In the genomic region with DNA sequence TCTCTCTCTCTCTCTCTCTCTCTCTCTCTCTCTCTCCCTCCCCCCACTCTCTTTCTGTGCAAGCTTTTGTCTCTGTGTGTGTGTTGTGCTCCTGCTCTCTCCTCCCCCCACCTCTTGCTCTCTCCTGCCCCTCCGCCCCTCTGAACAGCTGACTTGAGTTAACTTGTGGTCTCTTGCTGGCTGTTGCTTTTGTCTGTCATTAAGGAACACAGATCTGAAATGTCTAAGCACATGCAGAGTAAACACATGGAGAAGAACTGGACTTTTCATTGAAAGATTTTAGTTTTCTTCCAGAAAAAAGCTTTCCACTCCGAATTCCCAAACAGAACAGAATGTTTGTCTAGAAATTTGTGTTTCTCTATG, we compare ENCODE assay signal across 8 mouse cellular contexts.
DNase-seq lines count a peak whose midpoint lies in the region; ATAC-seq and TF ChIP-seq lines count a peak whose summit lies in the region.

No protein-coding gene starts in this region.

- peaks cover 17% of the 10 kb centered on the region; the same call in 1 of the 2 replicates for H3K4me1 ChIP-seq in midbrain, embryonic 12.5 days
- no peaks in the 10 kb centered on the region for H3K4me1 ChIP-seq in midbrain, postnatal 0 days (ENCODE audit: insufficient read depth, low read length)
- H3K4me1 ChIP-seq in hindbrain, embryonic 16.5 days (ENCODE audit: control insufficient read depth, insufficient read depth, low read depth, low read length), result peaks cover 8% of the 10 kb centered on the region
- H3K4me1 ChIP-seq in lung, postnatal 0 days (ENCODE audit: insufficient read depth, low read depth, low read length), result no peaks in the 10 kb centered on the region

- H3K9ac ChIP-seq in midbrain, embryonic 12.5 days (replicated peaks), result no peak overlapping the region
- no peak overlapping the region for H3K9ac ChIP-seq in midbrain, postnatal 0 days (replicated peaks; ENCODE audit: low read length, poor library complexity, severe bottlenecking)
- H3K9ac ChIP-seq in hindbrain, embryonic 16.5 days (ENCODE audit: low read depth, low read length), result no peak overlapping the region
- no peak overlapping the region for H3K9ac ChIP-seq in lung, postnatal 0 days (replicated peaks; ENCODE audit: low read depth)

- no peaks in the 10 kb centered on the region for H3K36me3 ChIP-seq in midbrain, embryonic 12.5 days
- no peaks in the 10 kb centered on the region for H3K36me3 ChIP-seq in midbrain, postnatal 0 days (ENCODE audit: insufficient read depth, low read length)
- no peaks in the 10 kb centered on the region for H3K36me3 ChIP-seq in hindbrain, embryonic 16.5 days (ENCODE audit: control insufficient read depth, insufficient read depth, low read length)
- H3K36me3 ChIP-seq in lung, postnatal 0 days (ENCODE audit: insufficient read depth, low read length), result no peaks in the 10 kb centered on the region

- no peak overlapping the region for H3K27ac ChIP-seq in midbrain, embryonic 12.5 days (replicated peaks)
- H3K27ac ChIP-seq in midbrain, postnatal 0 days (ENCODE audit: low read depth, low read length), result no peak overlapping the region
- H3K27ac ChIP-seq in hindbrain, embryonic 16.5 days (ENCODE audit: low read depth, low read length), result no peak overlapping the region
- H3K27ac ChIP-seq in lung, postnatal 0 days (ENCODE audit: low read length), result peak overlapping the region; percentile 63

- TF ChIP-seq CTCF in midbrain, postnatal 0 days (IDR thresholded peaks at IDR 0.05), result no peak
- TF ChIP-seq CTCF in lung, postnatal 0 days (IDR thresholded peaks at IDR 0.05), result no peak

- DNase-seq in midbrain, postnatal 0 days (ENCODE audit: low spot score), result no peak
- peak; percentile 45 for DNase-seq in lung, postnatal 0 days (ENCODE audit: low spot score)
- peak; percentile 71 for DNase-seq in thymus, postnatal 25 days
- no peak for DNase-seq in cerebellum, adult 11 months
- no peak for DNase-seq in urinary bladder, postnatal 14 days (ENCODE audit: low spot score)
- no peak for DNase-seq in frontal cortex, adult 2 months (ENCODE audit: extremely low spot score in 1 of 2, low spot score in 1 of 2)

- no peak for ATAC-seq in midbrain, embryonic 12.5 days (ENCODE audit: low FRiP score, low read depth)
- no peak for ATAC-seq in midbrain, postnatal 0 days (ENCODE audit: low FRiP score)
- no peak for ATAC-seq in hindbrain, embryonic 16.5 days
- 0 out of 2 replicates have a peak, but pooled peaks have one; percentile 30 for ATAC-seq in lung, postnatal 0 days

- WGBS in midbrain, embryonic 12.5 days, result 38% methylated on average over 2 of the region's 2 CpGs
- WGBS in midbrain, postnatal 0 days, result 57% methylated on average over 2 of the region's 2 CpGs
- WGBS in hindbrain, embryonic 16.5 days, result 37% methylated on average over 2 of the region's 2 CpGs
- 17% methylated on average over 2 of the region's 2 CpGs for WGBS in lung, postnatal 0 days

- no peak for TF ChIP-seq EP300 in lung, postnatal 0 days (IDR thresholded peaks at IDR 0.05)

- H3K4me3 ChIP-seq in midbrain, embryonic 12.5 days, result no peak overlapping the region
- no peak overlapping the region for H3K4me3 ChIP-seq in midbrain, postnatal 0 days (ENCODE audit: low read depth, low read length)
- no peak overlapping the region for H3K4me3 ChIP-seq in hindbrain, embryonic 16.5 days (ENCODE audit: low read length)
- no peak overlapping the region for H3K4me3 ChIP-seq in lung, postnatal 0 days (ENCODE audit: low read depth, low read length)

- H3K9me3 ChIP-seq in midbrain, embryonic 12.5 days, result no peaks in the 10 kb centered on the region
- H3K9me3 ChIP-seq in midbrain, postnatal 0 days (ENCODE audit: low read length), result no peaks in the 10 kb centered on the region
- H3K9me3 ChIP-seq in hindbrain, embryonic 16.5 days (ENCODE audit: control insufficient read depth, low read length), result no peaks in the 10 kb centered on the region
- H3K9me3 ChIP-seq in lung, postnatal 0 days (ENCODE audit: low read length), result no peaks in the 10 kb centered on the region

- no peaks in the 10 kb centered on the region for H3K27me3 ChIP-seq in midbrain, embryonic 12.5 days
- no peaks in the 10 kb centered on the region for H3K27me3 ChIP-seq in midbrain, postnatal 0 days (ENCODE audit: insufficient read depth, low read length)
- H3K27me3 ChIP-seq in hindbrain, embryonic 16.5 days (replicated peaks; ENCODE audit: control insufficient read depth, insufficient read depth, low read length), result no peaks in the 10 kb centered on the region; the same call in 1 of the 2 replicates
- H3K27me3 ChIP-seq in lung, postnatal 0 days (replicated peaks; ENCODE audit: insufficient read depth, low read length), result no peaks in the 10 kb centered on the region

- peak overlapping the region; percentile 25; the same call in 1 of the 2 replicates for H3K4me2 ChIP-seq in midbrain, embryonic 12.5 days (replicated peaks)
- H3K4me2 ChIP-seq in midbrain, postnatal 0 days (ENCODE audit: low read depth, low read length, poor library complexity, severe bottlenecking), result no peak overlapping the region
- peak overlapping the region; percentile 45 for H3K4me2 ChIP-seq in hindbrain, embryonic 16.5 days (ENCODE audit: low read length)
- peak overlapping the region; percentile 54 for H3K4me2 ChIP-seq in lung, postnatal 0 days (replicated peaks; ENCODE audit: low read depth, low read length)

Comparison
In these comparisons a context has a peak if more than half of its experiments do, and no peak if none do; other contexts are left out.
1. DNase-seq: peak in lung, postnatal 0 days (single experiment) and thymus, postnatal 25 days (single experiment); none in midbrain, postnatal 0 days (single experiment), cerebellum, adult 11 months (single experiment), urinary bladder, postnatal 14 days (single experiment) and frontal cortex, adult 2 months (0 of 2).